Mouse (Mus musculus): Measurements from ENCODE around the gene Tent2. TPM values are rescaled to one million over a fixed set of nuclear protein-coding genes. Genes with fewer than 3 reads are reported as not detected.
"Not testable (repeated sequence)": the region's sequence is repeated elsewhere in the genome, so short reads cannot be mapped to it uniquely, and the experiment has no call there.

The Tent2 gene
- total and polyA plus RNA-seq, 3 experiments, result 9.7 to 14.6 (median 13.1) TPM

GRCm38 (mm10) chr13:93188738-93189137, 3.4 kb downstream of the Tent2 start:
- Histone ChIP-seq H3K9ac (ENCODE audit: low read depth, low read length) (no peak overlapping the region), H3K4me3 (no peak overlapping the region), H3K4me1 (ENCODE audit: control insufficient read depth, insufficient read depth, low read length) (peaks cover 9% of the 10 kb centered on the region), H3K36me3 (ENCODE audit: control insufficient read depth, insufficient read depth, low read length) (peaks cover 17% of the 10 kb centered on the region), H3K27me3 (ENCODE audit: control insufficient read depth, insufficient read depth, low read length) (no peaks in the 10 kb centered on the region), H3K79me2 (replicated peaks; ENCODE audit: control insufficient read depth, insufficient read depth, low read length) (peaks cover 2% of the 10 kb centered on the region; the same call in 1 of the 2 replicates), H3K27ac (no peak overlapping the region)
- 61% methylated on average over 3 of the region's 3 CpGs for WGBS
- DNase-seq, result no peak
- no peak for TF ChIP-seq EP300 (IDR thresholded peaks at IDR 0.05; ENCODE audit: insufficient read depth, low read depth, low read length)
- intact Hi-C loops (cut with DNase I), result no loop called here

DNA sequence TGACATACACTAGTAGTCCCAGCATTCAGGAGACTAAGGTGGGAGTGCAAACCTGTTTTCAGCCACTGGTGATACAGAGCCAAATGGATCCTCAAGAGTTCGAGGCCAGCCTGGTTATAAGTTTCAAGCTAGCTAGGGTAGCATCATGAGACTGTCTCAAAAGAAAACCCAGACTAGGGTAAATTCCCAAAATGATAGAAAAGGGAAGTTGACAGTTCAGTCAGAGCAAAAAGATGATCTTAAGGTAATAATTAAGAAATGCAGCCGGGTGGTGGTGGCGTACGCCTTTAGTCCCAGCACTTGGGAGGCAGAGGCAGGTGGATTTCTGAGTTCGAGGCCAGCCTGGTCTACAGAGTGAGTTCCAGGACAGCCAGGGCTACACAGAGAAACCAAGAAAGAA, 4.4 kb downstream of the Tent2 start:
- H3K27ac ChIP-seq; H3K4me1 ChIP-seq (ENCODE audit: control insufficient read depth, insufficient read depth, low read length); H3K9ac ChIP-seq (ENCODE audit: low read depth, low read length); H3K4me3 ChIP-seq; DNase-seq; H3K27me3 ChIP-seq (ENCODE audit: control insufficient read depth, insufficient read depth, low read length); intact Hi-C loops (cut with DNase I); H3K79me2 ChIP-seq (replicated peaks; ENCODE audit: control insufficient read depth, insufficient read depth, low read length): not testable (repeated sequence)
- peaks cover 24% of the 10 kb centered on the region for H3K36me3 ChIP-seq (ENCODE audit: control insufficient read depth, insufficient read depth, low read length)
- whole genome bisulfite sequencing, result 98% methylated on average over 5 of the region's 5 CpGs

GRCm38 (mm10) chr13:93180351-93180750, 11.8 kb downstream of the Tent2 start:
- Histone ChIP-seq H3K9ac (ENCODE audit: low read depth, low read length) (no peak overlapping the region), H3K27ac (no peak overlapping the region), H3K36me3 (ENCODE audit: control insufficient read depth, insufficient read depth, low read length) (peaks cover 26% of the 10 kb centered on the region), H3K4me1 (ENCODE audit: control insufficient read depth, insufficient read depth, low read length) (no peaks in the 10 kb centered on the region; the same call in none of the 2 replicates), H3K4me3 (no peak overlapping the region), H3K27me3 (ENCODE audit: control insufficient read depth, insufficient read depth, low read length) (no peaks in the 10 kb centered on the region), H3K79me2 (replicated peaks; ENCODE audit: control insufficient read depth, insufficient read depth, low read length) (peaks cover 1% of the 10 kb centered on the region; the same call in 1 of the 2 replicates)
- 90% methylated on average over 1 of the region's 1 CpGs for WGBS
- intact Hi-C loops (cut with DNase I), result no loop called here
- TF ChIP-seq EP300 (IDR thresholded peaks at IDR 0.05; ENCODE audit: insufficient read depth, low read depth, low read length) (no peak), CTCF (IDR thresholded peaks at IDR 0.05) (no peak), POLR2A (IDR thresholded peaks at IDR 0.05; ENCODE audit: insufficient read depth, low read depth, low read length) (no peak)
- no peak for DNase-seq

GRCm38 (mm10) chr13:93179522-93179921, 12.7 kb downstream of the Tent2 start:
- Histone ChIP-seq H3K27me3 (ENCODE audit: control insufficient read depth, insufficient read depth, low read length) (no peaks in the 10 kb centered on the region), H3K4me3 (no peak overlapping the region), H3K36me3 (ENCODE audit: control insufficient read depth, insufficient read depth, low read length) (peaks cover 24% of the 10 kb centered on the region), H3K9ac (ENCODE audit: low read depth, low read length) (no peak overlapping the region), H3K27ac (no peak overlapping the region), H3K79me2 (replicated peaks; ENCODE audit: control insufficient read depth, insufficient read depth, low read length) (peaks cover 1% of the 10 kb centered on the region; the same call in 1 of the 2 replicates), H3K4me1 (ENCODE audit: control insufficient read depth, insufficient read depth, low read length) (no peaks in the 10 kb centered on the region; the same call in none of the 2 replicates)
- no peak for TF ChIP-seq EP300 (IDR thresholded peaks at IDR 0.05; ENCODE audit: insufficient read depth, low read depth, low read length)
- TF ChIP-seq CTCF (IDR thresholded peaks at IDR 0.05), result no peak
- intact Hi-C loops (cut with DNase I), result no loop called here
- no peak for DNase-seq
- WGBS, result 88% methylated on average over 2 of the region's 2 CpGs

GRCm38 (mm10) chr13:93177571-93177970, 14.6 kb downstream of the Tent2 start:
- Histone ChIP-seq H3K4me1 (ENCODE audit: control insufficient read depth, insufficient read depth, low read length) (no peaks in the 10 kb centered on the region; the same call in none of the 2 replicates), H3K79me2 (replicated peaks; ENCODE audit: control insufficient read depth, insufficient read depth, low read length) (peaks cover 1% of the 10 kb centered on the region; the same call in 1 of the 2 replicates), H3K9ac (ENCODE audit: low read depth, low read length) (no peak overlapping the region), H3K27me3 (ENCODE audit: control insufficient read depth, insufficient read depth, low read length) (no peaks in the 10 kb centered on the region), H3K36me3 (ENCODE audit: control insufficient read depth, insufficient read depth, low read length) (peaks cover 17% of the 10 kb centered on the region), H3K4me3 (no peak overlapping the region), H3K27ac (no peak overlapping the region)
- TF ChIP-seq POLR2A (IDR thresholded peaks at IDR 0.05; ENCODE audit: insufficient read depth, low read depth, low read length), result no peak
- no peak for TF ChIP-seq CTCF (IDR thresholded peaks at IDR 0.05)
- no peak for TF ChIP-seq EP300 (IDR thresholded peaks at IDR 0.05; ENCODE audit: insufficient read depth, low read depth, low read length)
- intact Hi-C loops (cut with DNase I), result no loop called here
- DNase-seq, result no peak

GRCm38 (mm10) chr13:93163303-93163702, 28.9 kb downstream of the Tent2 start:
- H3K27ac ChIP-seq, result no peak overlapping the region
- H3K4me1 ChIP-seq (ENCODE audit: control insufficient read depth, insufficient read depth, low read length), result no peaks in the 10 kb centered on the region
- no peaks in the 10 kb centered on the region for H3K79me2 ChIP-seq (replicated peaks; ENCODE audit: control insufficient read depth, insufficient read depth, low read length)
- no peaks in the 10 kb centered on the region for H3K27me3 ChIP-seq (ENCODE audit: control insufficient read depth, insufficient read depth, low read length)
- H3K36me3 ChIP-seq (ENCODE audit: control insufficient read depth, insufficient read depth, low read length), result peaks cover 6% of the 10 kb centered on the region; the same call in 1 of the 2 replicates
- WGBS, result 83% methylated on average over 4 of the region's 4 CpGs
- no peak for DNase-seq
- intact Hi-C loops (cut with DNase I), result no loop called here
- H3K4me3 ChIP-seq, result no peak overlapping the region
- no peak overlapping the region for H3K9ac ChIP-seq (ENCODE audit: low read depth, low read length)
- TF ChIP-seq POLR2A (IDR thresholded peaks at IDR 0.05; ENCODE audit: insufficient read depth, low read depth, low read length), result no peak
- TF ChIP-seq EP300 (IDR thresholded peaks at IDR 0.05; ENCODE audit: insufficient read depth, low read depth, low read length), result no peak
- no peak for TF ChIP-seq CTCF (IDR thresholded peaks at IDR 0.05)

Measured in heart, adult 2 months (tissue).